Mouse (Mus musculus) testis, adult 2 months (tissue): ENCODE data around the gene Mfsd4b5. TPM values are rescaled to one million over a fixed set of nuclear protein-coding genes. Genes with fewer than 3 reads are reported as not detected.

ENCODE experiments used
- H3K27ac ChIP-seq: fragments of 200-500 bp; 2 replicates; pipeline ENCODE4 v1.5.1; 2012; ENCODE audit warnings: low read depth, low read length; ENCODE audit not compliant: control insufficient read depth, insufficient read depth
- H3K27me3 ChIP-seq: fragments of 200-500 bp; 2 replicates; pipeline ENCODE4 v1.6.1; 2012; ENCODE audit warnings: mild to moderate bottlenecking, low read length, moderate library complexity; ENCODE audit not compliant: control insufficient read depth, insufficient read depth
- H3K36me3 ChIP-seq: fragments of 200-500 bp; 2 replicates; pipeline ENCODE4 v1.6.1; 2012; ENCODE audit warnings: mild to moderate bottlenecking, low read length; ENCODE audit not compliant: control insufficient read depth, insufficient read depth
- H3K4me1 ChIP-seq: fragments of 200-500 bp; 2 replicates; pipeline ENCODE4 v1.6.1; 2012; ENCODE audit warnings: low read length; ENCODE audit not compliant: control insufficient read depth, insufficient read depth
- H3K4me3 ChIP-seq: fragments of 200-500 bp; 2 replicates; pipeline ENCODE4 v1.5.1; 2012; ENCODE audit warnings: low read depth, mild to moderate bottlenecking, low read length, moderate library complexity, mixed read lengths; ENCODE audit not compliant: control insufficient read depth
- CTCF ChIP-seq: fragments of 200-500 bp; IDR thresholded peaks from 2 replicates; pipeline ENCODE4 v1.5.1; 2012; ENCODE audit warnings: low read depth, mild to moderate bottlenecking, inconsistent platforms, low read length, moderate library complexity; ENCODE audit not compliant: control insufficient read depth, insufficient read depth, insufficient replicate concordance
- POLR2A ChIP-seq: fragments of 200-500 bp; IDR thresholded peaks from 2 replicates; pipeline ENCODE4 v1.6.1; 2012; ENCODE audit warnings: low read depth, mild to moderate bottlenecking, inconsistent platforms, low read length, moderate library complexity; ENCODE audit not compliant: control insufficient read depth
- polyA plus RNA-seq: library from polyadenylated mRNA; depleted of rRNA; stranded (reverse); fragments of >200 nt; gene quantifications from 2 replicates; pipeline ENCODE4 v1.2.3, GENCODE M21; 2012; rRNA removed

The Mfsd4b5 gene
- 0.04 and 0.12 TPM in 2 replicates for polyA plus RNA-seq

GRCm38 (mm10) chr10:39986466-39986865 is at the start of gene Mfsd4b5:
Mfsd4b5 (minus strand) TSS chr10:39986646.
- TF ChIP-seq CTCF (no peak), POLR2A (no peak)
- Histone ChIP-seq H3K27me3 (no peaks in the 10 kb centered on the region), H3K4me1 (peaks cover 7% of the 10 kb centered on the region), H3K36me3 (no peaks in the 10 kb centered on the region), H3K4me3 (no peak within 1 kb of the TSS), H3K27ac (no peak within 1 kb of the TSS)

- Histone ChIP-seq H3K36me3 (no peaks in the 10 kb centered on the region), H3K4me1 (no peaks in the 10 kb centered on the region), H3K27me3 (no peaks in the 10 kb centered on the region), H3K4me3 (no peak overlapping the region), H3K27ac (no peak overlapping the region)
- TF ChIP-seq POLR2A (no peak), CTCF (no peak)
These were observed 48.5 kb upstream of the Mfsd4b5 start for GRCm38 (mm10) chr10:40034956-40035355.

GRCm38 (mm10) chr10:40032897-40033296 is 46.5 kb upstream of the Mfsd4b5 start:
- no peaks in the 10 kb centered on the region for H3K27me3 ChIP-seq
- no peaks in the 10 kb centered on the region for H3K36me3 ChIP-seq
- H3K4me1 ChIP-seq: no peaks in the 10 kb centered on the region
- no peak overlapping the region for H3K27ac ChIP-seq
- TF ChIP-seq POLR2A (no peak), CTCF (no peak)
- H3K4me3 ChIP-seq: no peak overlapping the region

- Histone ChIP-seq H3K4me1 (no peaks in the 10 kb centered on the region), H3K4me3 (no peak overlapping the region), H3K36me3 (no peaks in the 10 kb centered on the region), H3K27me3 (no peaks in the 10 kb centered on the region), H3K27ac (no peak overlapping the region)
- TF ChIP-seq CTCF (no peak), POLR2A (no peak)
These were observed 44.3 kb upstream of the Mfsd4b5 start for GRCm38 (mm10) chr10:40030716-40031115.

- Histone ChIP-seq H3K4me1 (peaks cover 8% of the 10 kb centered on the region), H3K27ac (no peak overlapping the region), H3K27me3 (no peaks in the 10 kb centered on the region), H3K36me3 (no peaks in the 10 kb centered on the region), H3K4me3 (no peak overlapping the region)
- TF ChIP-seq POLR2A (no peak), CTCF (no peak)
These were observed 43.2 kb upstream of the Mfsd4b5 start for GRCm38 (mm10) chr10:40029610-40030009.

GRCm38 (mm10) chr10:40028091-40028490 is 41.6 kb upstream of the Mfsd4b5 start:
- Histone ChIP-seq H3K27ac (no peak overlapping the region), H3K36me3 (no peaks in the 10 kb centered on the region), H3K4me1 (peaks cover 9% of the 10 kb centered on the region), H3K27me3 (no peaks in the 10 kb centered on the region), H3K4me3 (no peak overlapping the region)
- no peak for TF ChIP-seq POLR2A
- no peak for TF ChIP-seq CTCF

GRCm38 (mm10) chr10:40026546-40026945 is 40.1 kb upstream of the Mfsd4b5 start:
- Histone ChIP-seq H3K36me3 (no peaks in the 10 kb centered on the region), H3K27ac (no peak overlapping the region), H3K4me1 (peaks cover 9% of the 10 kb centered on the region), H3K27me3 (no peaks in the 10 kb centered on the region), H3K4me3 (no peak overlapping the region)
- TF ChIP-seq CTCF (no peak), POLR2A (no peak)

GRCm38 (mm10) chr10:40025560-40025959 is 39.1 kb upstream of the Mfsd4b5 start:
- H3K4me1 ChIP-seq: peaks cover 9% of the 10 kb centered on the region
- no peak for TF ChIP-seq POLR2A
- no peak for TF ChIP-seq CTCF
- no peaks in the 10 kb centered on the region for H3K36me3 ChIP-seq
- H3K4me3 ChIP-seq: peak overlapping the region; percentile 82
- H3K27ac ChIP-seq: peak overlapping the region; percentile 59; the same call in 1 of the 2 replicates
- H3K27me3 ChIP-seq: no peaks in the 10 kb centered on the region
